Mouse (Mus musculus) thymus, postnatal 14 days (tissue): Measurements from ENCODE around the gene Ano4.
"Not testable (repeated sequence)": the region's sequence is repeated elsewhere in the genome, so short reads cannot be mapped to it uniquely, and the experiment has no call there.

Experiments used
- DNase-seq: peaks from one replicate; pipeline ENCODE4 v3.0.0; 2021

The Ano4 gene

GRCm38 (mm10) chr10:89114381-89114780 is 230.2 kb downstream of the Ano4 start:
- no peak for DNase-seq

GRCm38 (mm10) chr10:89111466-89111865 is 233.1 kb downstream of the Ano4 start:
- DNase-seq, result no peak

GRCm38 (mm10) chr10:89110917-89111316 is 233.6 kb downstream of the Ano4 start:
- no peak for DNase-seq

- no peak for DNase-seq
Observed at GRCm38 (mm10) chr10:89103594-89103993, 241.0 kb downstream of the Ano4 start.

GRCm38 (mm10) chr10:89102025-89102424 is 242.5 kb downstream of the Ano4 start:
- no peak for DNase-seq

- DNase-seq, result no peak
Observed at GRCm38 (mm10) chr10:89098183-89098582, 246.4 kb downstream of the Ano4 start.

- DNase-seq, result no peak
Observed at GRCm38 (mm10) chr10:89092350-89093040, 252.1 kb downstream of the Ano4 start.

- DNase-seq, result no peak
Observed at GRCm38 (mm10) chr10:89077447-89077846, 267.1 kb downstream of the Ano4 start.

GRCm38 (mm10) chr10:89055891-89056290 is 288.7 kb downstream of the Ano4 start:
- DNase-seq, result no peak

- DNase-seq, result not testable (repeated sequence)
Observed at GRCm38 (mm10) chr10:89044921-89045320, 299.6 kb downstream of the Ano4 start.

- no peak for DNase-seq
Observed at GRCm38 (mm10) chr10:89044166-89044565, 300.4 kb downstream of the Ano4 start.

GRCm38 (mm10) chr10:89018926-89019325 is 325.6 kb downstream of the Ano4 start:
- no peak for DNase-seq

GRCm38 (mm10) chr10:89008303-89008702 is 336.3 kb downstream of the Ano4 start:
- DNase-seq, result no peak

- DNase-seq, result no peak
Observed at GRCm38 (mm10) chr10:89004518-89004917, 340.0 kb downstream of the Ano4 start.

- DNase-seq, result no peak
Observed at GRCm38 (mm10) chr10:88986925-88987324, 357.6 kb downstream of the Ano4 start.

- peak; percentile 5 for DNase-seq
Observed at GRCm38 (mm10) chr10:88983444-88983843, 361.1 kb downstream of the Ano4 start.

- DNase-seq, result no peak
Observed at GRCm38 (mm10) chr10:88979451-88979850, 365.1 kb downstream of the Ano4 start.

GRCm38 (mm10) chr10:88978932-88979331 is 365.6 kb downstream of the Ano4 start:
- no peak for DNase-seq

- no peak for DNase-seq
Observed at GRCm38 (mm10) chr10:88970951-88971725, 373.4 kb downstream of the Ano4 start.

GRCm38 (mm10) chr10:88968586-88968985 is 376.0 kb downstream of the Ano4 start:
- DNase-seq, result no peak

GRCm38 (mm10) chr10:88960791-88961190 is 383.8 kb downstream of the Ano4 start:
- DNase-seq, result no peak

GRCm38 (mm10) chr10:88950297-88950653 is 394.3 kb downstream of the Ano4 start:
- no peak for DNase-seq

GRCm38 (mm10) chr10:88949649-88950296 is 394.8 kb downstream of the Ano4 start:
- no peak for DNase-seq
